Comparison of ENCODE assay signal across 8 mouse cellular contexts in the genomic region with DNA sequence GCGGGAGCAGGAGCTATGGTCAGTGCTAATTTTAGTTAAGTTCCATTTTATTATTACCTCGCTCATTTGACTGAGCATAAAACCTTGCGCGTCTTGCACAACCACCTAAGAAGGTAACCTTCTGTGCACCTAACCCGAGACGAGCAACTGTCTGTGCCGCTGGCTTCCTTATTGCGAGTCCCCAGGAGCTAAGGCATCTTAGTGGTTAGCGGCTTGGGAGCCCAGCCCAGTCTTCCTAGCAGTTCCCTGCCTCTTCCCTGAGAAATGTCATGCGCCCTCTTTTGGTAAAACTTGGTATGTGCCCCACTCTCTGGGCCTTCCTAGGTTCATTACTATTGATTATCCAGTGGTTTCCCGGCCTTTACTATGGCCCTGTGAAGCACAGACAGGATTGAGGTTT. TPM values are rescaled to one million over a fixed set of nuclear protein-coding genes. Genes with fewer than 3 reads are reported as not detected.
DNase-seq lines count a peak whose midpoint lies in the region; ATAC-seq lines count a peak whose summit lies in the region.

No protein-coding gene starts in this region.

- H3K4me3 ChIP-seq in embryonic facial prominence, embryonic 10.5 days = peak overlapping the region; percentile 85
- H3K4me3 ChIP-seq in intestine, embryonic 16.5 days (ENCODE audit: low read length) = peak overlapping the region; percentile 66
- H3K4me3 ChIP-seq in midbrain, embryonic 10.5 days = peak overlapping the region; percentile 76

- peaks cover 18% of the 10 kb centered on the region for H3K27me3 ChIP-seq in embryonic facial prominence, embryonic 10.5 days (replicated peaks; ENCODE audit: low read depth, poor library complexity, severe bottlenecking)
- no peaks in the 10 kb centered on the region for H3K27me3 ChIP-seq in intestine, embryonic 16.5 days (replicated peaks; ENCODE audit: control insufficient read depth, insufficient read depth, low read length)
- H3K27me3 ChIP-seq in midbrain, embryonic 10.5 days (ENCODE audit: low read depth, poor library complexity, severe bottlenecking) = peaks cover 27% of the 10 kb centered on the region

- peaks cover 35% of the 10 kb centered on the region for H3K4me1 ChIP-seq in embryonic facial prominence, embryonic 10.5 days
- H3K4me1 ChIP-seq in intestine, embryonic 16.5 days (ENCODE audit: control insufficient read depth, insufficient read depth, low read length) = peaks cover 25% of the 10 kb centered on the region
- peaks cover 40% of the 10 kb centered on the region for H3K4me1 ChIP-seq in midbrain, embryonic 10.5 days

- H3K9ac ChIP-seq in intestine, embryonic 16.5 days (ENCODE audit: low read depth, low read length) = peak overlapping the region; percentile 53

- peak; percentile 63 to 70 for DNase-seq in urinary bladder, adult 18-20 months (ENCODE audit: low spot score in 2 of 2)
- no peak for DNase-seq in urinary bladder, adult 2 months (ENCODE audit: low spot score)
- peak; percentile 81 for DNase-seq in embryonic facial prominence, embryonic 10.5 days (ENCODE audit: low spot score)
- peak; percentile 65 for DNase-seq in gonadal fat pad, adult 2 months (ENCODE audit: low read depth)
- peak; percentile 80 to 82 for DNase-seq in left cerebral cortex, postnatal 36 days (ENCODE audit: low spot score in 2 of 2)
- peak; percentile 83 for DNase-seq in midbrain, embryonic 10.5 days (ENCODE audit: low spot score)
- peak; percentile 81 for DNase-seq in right cerebral cortex, postnatal 4 days

- H3K36me3 ChIP-seq in embryonic facial prominence, embryonic 10.5 days (replicated peaks) = peaks cover 9% of the 10 kb centered on the region
- peaks cover 7% of the 10 kb centered on the region; the same call in 1 of the 2 replicates for H3K36me3 ChIP-seq in intestine, embryonic 16.5 days (ENCODE audit: control insufficient read depth, insufficient read depth, low read length)
- H3K36me3 ChIP-seq in midbrain, embryonic 10.5 days = no peaks in the 10 kb centered on the region

- peak overlapping the region; percentile 84 for H3K4me2 ChIP-seq in intestine, embryonic 16.5 days (ENCODE audit: low read depth, low read length)

- peak overlapping the region; percentile 57 for H3K27ac ChIP-seq in embryonic facial prominence, embryonic 10.5 days (replicated peaks)
- H3K27ac ChIP-seq in intestine, embryonic 16.5 days (ENCODE audit: low read length) = peak overlapping the region; percentile 74
- H3K27ac ChIP-seq in midbrain, embryonic 10.5 days (replicated peaks) = peak overlapping the region; percentile 34

- intact Hi-C loops in left cerebral cortex, postnatal 36 days (cut with DNase I) = loop anchor here (5.0 kb wide), 2 partner anchors 50 to 105 kb away; a partner anchor contains a TSS

- peak; percentile 45 for ATAC-seq in intestine, embryonic 16.5 days

- WGBS in embryonic facial prominence, embryonic 10.5 days = under 1% methylated on average over 11 of the region's 11 CpGs
- 1% methylated on average over 11 of the region's 11 CpGs for WGBS in intestine, embryonic 16.5 days
- 1% methylated on average over 11 of the region's 11 CpGs for WGBS in midbrain, embryonic 10.5 days

- H3K9me3 ChIP-seq in embryonic facial prominence, embryonic 10.5 days = no peaks in the 10 kb centered on the region
- H3K9me3 ChIP-seq in intestine, embryonic 16.5 days (ENCODE audit: control insufficient read depth, low read length) = no peaks in the 10 kb centered on the region
- no peaks in the 10 kb centered on the region for H3K9me3 ChIP-seq in midbrain, embryonic 10.5 days (replicated peaks)

RNA-seq across cellular contexts. Expression of a gene that starts 0.9 kb away (rescaled TPM):
- 34.6 and 59.4 TPM in 2 replicates for polyA plus RNA-seq in urinary bladder, adult 2 months (2012; rRNA removed)
- polyA plus RNA-seq in embryonic facial prominence, embryonic 10.5 days (2016; fragmentation: Nextera tagmentation; extraction: Ambion mirVana) = 12.9 and 16.0 TPM in 2 replicates
- polyA plus RNA-seq in gonadal fat pad, adult 2 months (2012; rRNA removed) = 143 and 204 TPM in 2 replicates
- polyA plus RNA-seq in intestine, embryonic 16.5 days (2015; fragmentation: Nextera tagmentation; extraction: Ambion mirVana) = 42.2 and 48.2 TPM in 2 replicates
- total RNA-seq in left cerebral cortex, postnatal 36 days (2021) = 100 to 1,000 TPM; 104 to 110 TPM
- polyA plus RNA-seq in midbrain, embryonic 10.5 days (2016; fragmentation: Nextera tagmentation; extraction: Ambion mirVana) = 9.7 and 15.3 TPM in 2 replicates

RNA-seq across cellular contexts. Expression of a gene that starts 32.4 kb away (rescaled TPM):
- polyA plus RNA-seq in urinary bladder, adult 2 months (2012; rRNA removed) = 5.8 and 9.6 TPM in 2 replicates
- 35.5 and 42.5 TPM in 2 replicates for polyA plus RNA-seq in embryonic facial prominence, embryonic 10.5 days (2016; fragmentation: Nextera tagmentation; extraction: Ambion mirVana)
- 3.4 and 4.6 TPM in 2 replicates for polyA plus RNA-seq in gonadal fat pad, adult 2 months (2012; rRNA removed)
- 13.2 and 13.6 TPM in 2 replicates for polyA plus RNA-seq in intestine, embryonic 16.5 days (2015; fragmentation: Nextera tagmentation; extraction: Ambion mirVana)
- total RNA-seq in left cerebral cortex, postnatal 36 days (2021) = 10 to 100 TPM; 24.3 to 30.2 TPM
- 40.8 and 58.6 TPM in 2 replicates for polyA plus RNA-seq in midbrain, embryonic 10.5 days (2016; fragmentation: Nextera tagmentation; extraction: Ambion mirVana)

RNA-seq across cellular contexts. Expression of a gene that starts 34.5 kb away (rescaled TPM):
- 55.1 and 58.8 TPM in 2 replicates for polyA plus RNA-seq in urinary bladder, adult 2 months (2012; rRNA removed)
- 11.5 and 12.2 TPM in 2 replicates for polyA plus RNA-seq in embryonic facial prominence, embryonic 10.5 days (2016; fragmentation: Nextera tagmentation; extraction: Ambion mirVana)
- polyA plus RNA-seq in gonadal fat pad, adult 2 months (2012; rRNA removed) = 38.2 and 41.1 TPM in 2 replicates
- 35.7 and 39.9 TPM in 2 replicates for polyA plus RNA-seq in intestine, embryonic 16.5 days (2015; fragmentation: Nextera tagmentation; extraction: Ambion mirVana)
- 10 to 100 TPM; 15.2 to 16.2 TPM for total RNA-seq in left cerebral cortex, postnatal 36 days (2021)
- polyA plus RNA-seq in midbrain, embryonic 10.5 days (2016; fragmentation: Nextera tagmentation; extraction: Ambion mirVana) = 5.1 and 5.4 TPM in 2 replicates

RNA-seq across cellular contexts. Expression of a gene that starts 51.3 kb away (rescaled TPM):
- 16.0 and 35.7 TPM in 2 replicates for polyA plus RNA-seq in urinary bladder, adult 2 months (2012; rRNA removed)
- 8.3 and 9.4 TPM in 2 replicates for polyA plus RNA-seq in embryonic facial prominence, embryonic 10.5 days (2016; fragmentation: Nextera tagmentation; extraction: Ambion mirVana)
- polyA plus RNA-seq in gonadal fat pad, adult 2 months (2012; rRNA removed) = 34.4 and 44.9 TPM in 2 replicates
- polyA plus RNA-seq in intestine, embryonic 16.5 days (2015; fragmentation: Nextera tagmentation; extraction: Ambion mirVana) = 5.2 and 5.6 TPM in 2 replicates
- total RNA-seq in left cerebral cortex, postnatal 36 days (2021) = 100 to 1,000 TPM; 700 to 743 TPM
- polyA plus RNA-seq in midbrain, embryonic 10.5 days (2016; fragmentation: Nextera tagmentation; extraction: Ambion mirVana) = 8.6 and 9.0 TPM in 2 replicates
